Mouse (Mus musculus): Measurements from ENCODE around the gene Sec11a. TPM values are rescaled to one million over a fixed set of nuclear protein-coding genes. Genes with fewer than 3 reads are reported as not detected.
"Not testable (repeated sequence)": the region's sequence is repeated elsewhere in the genome, so short reads cannot be mapped to it uniquely, and the experiment has no call there.

The Sec11a gene
- polyA plus RNA-seq, 1 experiment from 2014 or later: 132 TPM

DNA sequence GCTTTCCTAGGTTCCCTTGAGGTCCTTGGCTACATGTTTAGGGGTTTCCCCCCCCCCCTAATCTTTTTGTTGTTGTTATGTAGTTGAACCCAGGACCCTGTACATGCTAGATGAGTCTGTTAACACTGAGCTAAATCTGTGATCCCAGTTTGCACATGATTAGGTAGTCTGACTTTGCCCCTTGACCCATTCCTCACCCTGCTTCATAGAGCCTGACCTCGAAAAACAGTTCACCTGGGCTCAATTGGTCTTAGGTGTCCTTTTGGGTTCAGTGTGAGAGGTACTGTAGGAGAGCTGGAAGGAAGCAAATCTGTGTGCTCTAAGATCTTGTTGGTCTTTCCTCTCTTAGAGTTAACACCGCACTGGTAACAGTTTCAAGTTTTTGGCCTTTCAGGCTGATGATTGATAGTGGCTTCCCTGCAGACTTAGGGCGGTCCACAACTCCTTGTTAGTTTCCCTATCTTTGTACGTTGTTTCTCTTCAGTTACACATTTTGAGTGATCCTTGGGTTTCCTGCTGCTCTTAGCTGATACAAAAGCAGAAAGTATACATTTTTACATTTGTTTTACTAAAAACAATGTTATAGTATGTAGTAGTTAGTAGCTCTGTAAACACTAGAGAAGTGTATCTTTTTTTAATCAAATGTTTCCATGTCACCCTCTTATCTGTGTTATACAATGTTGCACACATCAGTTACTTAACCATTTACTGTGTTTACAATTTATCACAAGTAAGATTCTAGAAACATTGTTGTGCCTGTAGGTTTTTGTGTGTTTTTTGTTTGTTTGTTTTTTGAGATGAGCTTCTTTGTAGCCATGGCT, 40.4 kb upstream of the Sec11a start:
- no peak overlapping the region for H3K4me3 ChIP-seq
- WGBS: 50% methylated on average over 4 of the region's 4 CpGs
- ATAC-seq (ENCODE audit: extremely low read depth, insufficient number of reproducible peaks, low FRiP score, low TSS enrichment): no peak

GRCm38 (mm10) chr7:80986458-80987187, 39.0 kb upstream of the Sec11a start:
- Histone ChIP-seq H3K9me3 (no peaks in the 10 kb centered on the region), H3K9ac (no peak overlapping the region), H3K4me1 (peaks cover 28% of the 10 kb centered on the region), H3K4me2 (peak overlapping the region; percentile 36; the same call in 1 of the 2 replicates), H3K27ac (replicated peaks) (peak overlapping the region; percentile 32), H3K4me3 (no peak overlapping the region), H3K36me3 (0 out of 2 replicates have a peak, but pooled peaks cover 4% of the 10 kb centered on the region), H3K27me3 (replicated peaks) (no peaks in the 10 kb centered on the region)
- no peak for ATAC-seq (ENCODE audit: extremely low read depth, insufficient number of reproducible peaks, low FRiP score, low TSS enrichment)
- 17% methylated on average over 6 of the region's 6 CpGs for WGBS

More for the DNA sequence above, 40.4 kb upstream of the Sec11a start:
- 0 out of 2 replicates have a peak, but pooled peaks cover 4% of the 10 kb centered on the region for H3K36me3 ChIP-seq
- H3K4me2 ChIP-seq: no peak overlapping the region
- no peaks in the 10 kb centered on the region for H3K9me3 ChIP-seq
- H3K9ac ChIP-seq: no peak overlapping the region
- no peaks in the 10 kb centered on the region for H3K27me3 ChIP-seq (replicated peaks)
- peaks cover 39% of the 10 kb centered on the region for H3K4me1 ChIP-seq
- H3K27ac ChIP-seq (replicated peaks): no peak overlapping the region

GRCm38 (mm10) chr7:80980566-80980965, 33.0 kb upstream of the Sec11a start:
- Histone ChIP-seq H3K27ac (replicated peaks) (no peak overlapping the region), H3K9ac (no peak overlapping the region), H3K27me3 (replicated peaks) (no peaks in the 10 kb centered on the region), H3K4me1 (no peaks in the 10 kb centered on the region), H3K4me3 (no peak overlapping the region), H3K36me3 (no peaks in the 10 kb centered on the region), H3K4me2 (no peak overlapping the region), H3K9me3 (no peaks in the 10 kb centered on the region)
- ATAC-seq (ENCODE audit: extremely low read depth, insufficient number of reproducible peaks, low FRiP score, low TSS enrichment): no peak
- 80% methylated on average over 11 of the region's 11 CpGs for WGBS

- ATAC-seq (ENCODE audit: extremely low read depth, insufficient number of reproducible peaks, low FRiP score, low TSS enrichment); H3K9me3 ChIP-seq; H3K4me3 ChIP-seq; H3K9ac ChIP-seq; H3K27ac ChIP-seq (replicated peaks); H3K27me3 ChIP-seq (replicated peaks); H3K4me1 ChIP-seq; H3K36me3 ChIP-seq; H3K4me2 ChIP-seq: not testable (repeated sequence)
- WGBS: 43% methylated on average over 3 of the region's 3 CpGs
These were observed 26.0 kb upstream of the Sec11a start for GRCm38 (mm10) chr7:80973638-80974015.

GRCm38 (mm10) chr7:80972920-80973637, 25.5 kb upstream of the Sec11a start:
- not testable (repeated sequence) for ATAC-seq (ENCODE audit: extremely low read depth, insufficient number of reproducible peaks, low FRiP score, low TSS enrichment)

GRCm38 (mm10) chr7:80972082-80972481, 24.5 kb upstream of the Sec11a start:
- H3K4me1 ChIP-seq: no peaks in the 10 kb centered on the region; the same call in 1 of the 2 replicates
- no peak overlapping the region for H3K4me2 ChIP-seq
- H3K4me3 ChIP-seq: no peak overlapping the region
- WGBS: 85% methylated on average over 5 of the region's 5 CpGs
- no peak overlapping the region for H3K9ac ChIP-seq
- H3K27ac ChIP-seq (replicated peaks): no peak overlapping the region
- H3K9me3 ChIP-seq: peaks cover 6% of the 10 kb centered on the region; the same call in 1 of the 2 replicates
- no peaks in the 10 kb centered on the region for H3K27me3 ChIP-seq (replicated peaks)
- H3K36me3 ChIP-seq: no peaks in the 10 kb centered on the region
- ATAC-seq (ENCODE audit: extremely low read depth, insufficient number of reproducible peaks, low FRiP score, low TSS enrichment): no peak

More at GRCm38 (mm10) chr7:80972920-80973637, 25.5 kb upstream of the Sec11a start:
- not testable (repeated sequence) for H3K27ac ChIP-seq (replicated peaks); H3K27me3 ChIP-seq (replicated peaks); H3K4me2 ChIP-seq; H3K9ac ChIP-seq; H3K4me1 ChIP-seq; H3K9me3 ChIP-seq; H3K36me3 ChIP-seq; H3K4me3 ChIP-seq
- 67% methylated on average over 4 of the region's 4 CpGs for WGBS

GRCm38 (mm10) chr7:80971419-80971818, 23.8 kb upstream of the Sec11a start:
- H3K4me1 ChIP-seq: no peaks in the 10 kb centered on the region; the same call in 1 of the 2 replicates
- no peak overlapping the region for H3K4me2 ChIP-seq
- H3K9me3 ChIP-seq: peaks cover 6% of the 10 kb centered on the region; the same call in 1 of the 2 replicates
- ATAC-seq (ENCODE audit: extremely low read depth, insufficient number of reproducible peaks, low FRiP score, low TSS enrichment): no peak
- WGBS: 73% methylated on average over 2 of the region's 2 CpGs
- no peaks in the 10 kb centered on the region for H3K36me3 ChIP-seq
- H3K27ac ChIP-seq (replicated peaks): no peak overlapping the region
- H3K4me3 ChIP-seq: no peak overlapping the region
- no peak overlapping the region for H3K9ac ChIP-seq
- no peaks in the 10 kb centered on the region for H3K27me3 ChIP-seq (replicated peaks)

GRCm38 (mm10) chr7:80970913-80971312, 23.3 kb upstream of the Sec11a start:
- peaks cover 6% of the 10 kb centered on the region; the same call in 1 of the 2 replicates for H3K9me3 ChIP-seq
- H3K4me3 ChIP-seq: no peak overlapping the region
- ATAC-seq (ENCODE audit: extremely low read depth, insufficient number of reproducible peaks, low FRiP score, low TSS enrichment): no peak
- no peaks in the 10 kb centered on the region for H3K27me3 ChIP-seq (replicated peaks)
- no peaks in the 10 kb centered on the region for H3K36me3 ChIP-seq
- H3K27ac ChIP-seq (replicated peaks): no peak overlapping the region
- WGBS: 63% methylated on average over 3 of the region's 3 CpGs
- H3K4me2 ChIP-seq: no peak overlapping the region
- no peaks in the 10 kb centered on the region; the same call in 1 of the 2 replicates for H3K4me1 ChIP-seq
- H3K9ac ChIP-seq: no peak overlapping the region

- Histone ChIP-seq H3K9ac (no peak overlapping the region), H3K4me1 (no peaks in the 10 kb centered on the region), H3K27me3 (replicated peaks) (no peaks in the 10 kb centered on the region), H3K4me3 (no peak overlapping the region), H3K27ac (replicated peaks) (no peak overlapping the region), H3K9me3 (no peaks in the 10 kb centered on the region), H3K36me3 (no peaks in the 10 kb centered on the region), H3K4me2 (no peak overlapping the region)
- 68% methylated on average over 6 of the region's 6 CpGs for WGBS
- ATAC-seq (ENCODE audit: extremely low read depth, insufficient number of reproducible peaks, low FRiP score, low TSS enrichment): no peak
These were observed 15.2 kb upstream of the Sec11a start for GRCm38 (mm10) chr7:80962799-80963198.

DNA sequence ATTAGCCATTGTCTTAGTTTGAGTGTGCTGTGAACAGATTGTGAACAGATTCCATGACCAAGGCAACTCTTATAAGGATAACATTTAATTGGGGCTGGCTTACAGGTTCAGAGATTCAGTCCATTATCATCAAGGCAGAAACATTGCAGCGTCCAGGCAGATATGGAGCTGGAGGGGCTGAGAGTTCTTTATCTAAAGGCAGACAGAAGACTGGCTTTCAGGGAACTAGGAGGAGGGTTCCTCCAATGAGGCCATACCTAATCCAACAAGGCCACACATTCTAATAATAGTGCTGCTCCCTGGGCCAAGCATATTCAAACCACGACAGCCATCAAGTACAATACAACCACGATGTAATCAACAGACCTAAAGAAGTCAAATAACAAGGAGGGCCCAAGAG, 11.4 kb upstream of the Sec11a start:
- Histone ChIP-seq H3K4me2 (no peak overlapping the region), H3K4me3 (no peak overlapping the region), H3K27me3 (replicated peaks) (no peaks in the 10 kb centered on the region), H3K4me1 (no peaks in the 10 kb centered on the region), H3K27ac (replicated peaks) (no peak overlapping the region), H3K9me3 (no peaks in the 10 kb centered on the region), H3K9ac (no peak overlapping the region), H3K36me3 (no peaks in the 10 kb centered on the region)
- WGBS: 44% methylated on average over 3 of the region's 3 CpGs
- ATAC-seq (ENCODE audit: extremely low read depth, insufficient number of reproducible peaks, low FRiP score, low TSS enrichment): no peak

GRCm38 (mm10) chr7:80956891-80957290, 9.3 kb upstream of the Sec11a start:
- 77% methylated on average over 2 of the region's 2 CpGs for WGBS

More at GRCm38 (mm10) chr7:80956891-80957290, 9.3 kb upstream of the Sec11a start:
- no peaks in the 10 kb centered on the region for H3K9me3 ChIP-seq
- no peak overlapping the region for H3K9ac ChIP-seq
- ATAC-seq (ENCODE audit: extremely low read depth, insufficient number of reproducible peaks, low FRiP score, low TSS enrichment): no peak
- H3K4me2 ChIP-seq: no peak overlapping the region
- no peak overlapping the region for H3K4me3 ChIP-seq
- H3K27ac ChIP-seq (replicated peaks): no peak overlapping the region
- H3K27me3 ChIP-seq (replicated peaks): no peaks in the 10 kb centered on the region
- no peaks in the 10 kb centered on the region for H3K4me1 ChIP-seq
- H3K36me3 ChIP-seq: no peaks in the 10 kb centered on the region
